Mouse (Mus musculus) megakaryocyte, adult 5-6 weeks (primary cell): ENCODE data around the gene Cerkl. TPM values are rescaled to one million over a fixed set of nuclear protein-coding genes. Genes with fewer than 3 reads are reported as not detected.

Experiments used
- ATAC-seq: 2 replicates; pipeline ENCODE4 v1.8.0; 2016; ENCODE audit warnings: mild to moderate bottlenecking, inconsistent platforms; ENCODE audit not compliant: poor library complexity, severe bottlenecking
- total RNA-seq, 2 experiments: library from RNA; stranded (forward) in 1 of 2; stranded (reverse) in 1 of 2; fragments of 153-499, 151-499 nt in 1 of 2; fragments of 221-1000, 200-1000 nt in 1 of 2; gene quantifications; 2 replicates each; pipeline versions ENCODE4 v1.2.3 to v1.2.4; 2015 to 2017

Gene Cerkl
- total RNA-seq, 2 experiments from 2014 or later: 3.9 to 6.1 TPM

DNA sequence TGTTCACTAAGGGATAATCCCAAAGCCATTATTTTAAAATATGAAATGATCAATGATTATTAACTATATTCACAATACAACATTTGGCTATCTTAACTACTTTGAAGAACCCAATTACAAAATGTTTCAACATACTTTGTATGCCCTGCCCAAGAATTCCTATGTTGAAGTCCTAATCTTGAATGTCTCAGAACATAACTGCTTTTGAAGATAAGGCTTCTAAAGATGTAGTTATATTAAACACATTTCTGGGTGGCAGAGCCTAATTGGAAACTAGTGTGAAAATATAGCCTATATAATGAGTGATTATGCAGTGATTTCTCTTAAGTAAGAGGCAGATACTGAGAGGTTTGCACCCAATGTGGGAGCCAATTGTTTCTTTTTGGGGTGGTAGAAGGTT, 121.9 kb downstream of the Cerkl start:
- no peak for ATAC-seq

DNA sequence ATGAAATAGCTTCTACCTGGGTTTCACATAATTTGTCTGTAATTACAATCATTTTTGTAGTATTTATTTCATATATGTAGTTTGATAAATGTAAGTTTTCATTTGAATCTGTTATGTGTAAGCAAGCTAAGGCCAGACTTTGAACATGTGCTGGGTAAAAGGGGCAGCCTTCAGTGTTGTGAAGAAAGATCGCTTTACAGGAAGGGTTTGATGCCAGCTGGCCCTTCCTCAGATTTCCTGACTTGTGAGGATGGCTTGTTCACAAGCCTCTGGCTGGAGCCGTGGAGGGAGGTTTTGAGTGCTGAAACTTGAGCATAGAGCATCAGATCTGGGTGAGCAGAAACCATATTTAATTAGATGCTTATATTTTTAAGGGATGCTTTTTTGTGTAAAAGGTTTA, 128.5 kb downstream of the Cerkl start:
- ATAC-seq: no peak

DNA sequence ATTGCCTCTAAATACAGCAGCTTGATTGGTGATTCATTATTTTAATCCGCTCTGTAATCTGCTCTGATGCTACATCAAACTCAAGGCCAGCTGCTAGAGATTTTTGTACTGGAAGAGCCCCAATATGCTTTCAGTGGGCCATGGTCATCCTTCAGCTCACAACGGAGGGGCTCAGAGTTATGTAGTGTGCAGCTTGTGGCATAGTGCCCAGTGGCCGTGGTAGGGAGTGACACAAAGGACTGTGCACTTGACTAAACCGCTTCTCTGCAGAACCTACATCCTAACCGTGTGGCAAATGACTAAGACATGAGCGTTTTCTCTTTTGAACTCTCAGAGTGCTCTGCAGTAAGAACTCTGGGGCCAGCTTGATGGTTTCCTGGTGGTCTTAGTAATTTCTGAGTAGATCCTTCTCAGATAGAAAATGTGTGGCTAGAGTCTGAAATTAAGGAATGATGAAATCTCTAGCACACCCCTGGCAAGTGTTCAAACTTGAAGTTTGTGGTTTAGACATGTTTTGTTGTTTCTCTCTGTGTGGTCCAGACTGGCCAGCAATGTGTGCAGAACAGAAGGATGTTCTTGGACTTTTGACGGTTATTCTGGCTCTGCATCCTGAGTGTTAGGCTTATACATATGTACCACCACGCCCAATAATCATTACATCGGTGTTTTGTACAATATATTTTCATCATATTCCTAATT, 140.3 kb downstream of the Cerkl start:
- ATAC-seq: no peak

DNA sequence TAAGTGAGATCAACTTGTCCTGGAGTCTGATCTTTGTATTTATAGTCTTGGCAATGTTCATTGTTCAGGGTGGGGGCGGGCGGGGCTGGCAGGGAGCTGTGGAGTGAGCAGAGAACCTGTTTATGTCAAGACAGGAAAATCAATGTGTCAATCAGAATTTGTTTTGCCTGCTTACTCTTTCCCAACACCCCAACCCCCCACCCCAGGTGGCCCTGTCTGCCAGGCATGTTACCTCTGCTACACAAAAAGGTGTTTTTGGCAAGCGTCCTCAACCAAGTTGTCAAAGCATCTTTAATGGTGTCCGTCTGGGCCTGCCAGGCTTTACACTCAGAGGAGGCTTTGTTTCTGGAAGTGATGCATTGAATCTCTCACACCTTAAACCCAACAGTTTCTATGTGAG, 141.5 kb downstream of the Cerkl start:
- no peak for ATAC-seq

DNA sequence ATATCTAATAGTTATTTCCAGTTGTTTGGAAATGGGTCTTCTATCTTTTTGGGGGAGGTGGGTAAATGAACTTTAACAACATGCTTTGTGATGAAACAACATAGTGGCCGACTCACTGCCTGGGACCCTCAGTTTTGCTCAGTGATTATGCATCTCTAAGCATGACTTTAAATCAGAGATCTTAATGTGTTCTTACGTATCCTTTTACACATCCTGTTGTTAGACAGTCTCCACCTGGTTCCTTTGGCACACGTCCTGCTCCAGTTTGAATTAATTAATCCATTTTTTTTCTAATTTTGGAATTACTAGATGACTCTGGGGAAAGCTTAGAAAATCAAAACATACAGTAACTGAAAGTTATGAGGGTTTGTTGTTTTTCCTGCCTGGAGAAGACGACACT, 144.1 kb downstream of the Cerkl start:
- no peak for ATAC-seq

DNA sequence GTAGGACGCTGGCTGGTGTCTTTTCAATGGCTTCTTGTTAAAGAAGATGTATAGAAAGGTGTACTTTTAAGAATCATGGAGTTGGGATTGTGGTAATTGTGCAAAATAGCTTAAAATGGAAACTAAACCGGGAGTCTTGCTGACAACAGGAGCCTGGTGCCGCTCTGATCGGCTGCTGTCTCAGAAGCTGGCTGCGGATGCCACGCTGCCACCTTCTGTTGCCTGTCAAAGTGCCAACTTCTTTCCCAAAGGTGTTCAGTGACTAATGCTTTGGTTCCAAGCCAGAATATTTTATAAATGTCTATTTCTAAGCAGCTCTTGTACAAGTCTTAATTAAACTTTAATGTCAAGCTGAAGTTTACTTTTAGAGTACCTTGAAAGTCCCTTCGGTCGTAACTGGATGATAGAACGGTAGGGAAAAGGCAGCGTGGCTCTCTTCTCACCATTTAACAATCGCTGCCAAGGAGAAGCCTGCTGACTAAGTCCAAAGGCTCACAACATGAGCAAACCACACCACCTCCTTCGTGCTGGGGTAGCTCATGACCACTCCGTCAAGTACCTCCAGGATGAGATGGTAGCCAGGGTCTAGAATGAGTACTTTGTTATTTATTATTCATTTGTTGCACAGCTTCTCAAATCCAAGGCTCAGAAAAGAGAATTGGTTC, 147.0 kb downstream of the Cerkl start:
- no peak for ATAC-seq

DNA sequence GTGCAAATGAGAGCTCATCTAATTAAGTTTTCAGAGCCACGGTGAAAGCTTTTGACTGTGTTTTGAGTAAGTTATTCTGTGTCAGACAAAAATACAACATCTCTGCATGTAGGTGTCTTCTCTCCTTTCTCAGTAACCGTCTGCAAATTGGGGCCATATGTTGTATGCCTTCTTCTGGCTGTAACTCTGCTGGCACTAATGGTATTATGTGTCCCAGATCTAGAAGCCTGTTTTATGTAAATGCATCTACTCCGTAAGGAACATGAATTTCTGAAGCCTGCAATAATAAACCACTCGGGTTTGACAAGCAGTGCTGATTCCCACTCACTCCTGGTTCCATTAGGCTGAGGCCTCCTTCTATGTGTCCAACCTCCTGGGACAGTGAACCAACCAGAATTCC, 149.0 kb downstream of the Cerkl start:
- no peak for ATAC-seq

DNA sequence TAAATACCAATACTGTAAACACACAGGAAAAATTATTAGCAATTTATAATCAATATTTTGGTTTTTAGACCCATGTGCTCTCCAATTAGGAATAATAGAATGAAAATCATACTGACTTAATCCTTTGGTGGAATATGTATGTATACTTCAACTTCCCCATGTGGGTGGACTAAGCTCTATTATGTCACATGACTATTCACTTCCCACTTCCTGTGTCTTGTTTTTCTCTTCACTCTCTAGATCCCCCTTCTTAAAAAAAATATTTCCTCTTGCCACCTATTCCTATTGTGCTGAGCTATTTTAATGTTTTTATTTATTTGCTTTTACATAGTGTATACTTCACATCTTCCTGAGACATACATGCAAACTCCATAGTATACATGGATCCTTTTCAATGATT, 154.2 kb downstream of the Cerkl start:
- ATAC-seq: no peak

DNA sequence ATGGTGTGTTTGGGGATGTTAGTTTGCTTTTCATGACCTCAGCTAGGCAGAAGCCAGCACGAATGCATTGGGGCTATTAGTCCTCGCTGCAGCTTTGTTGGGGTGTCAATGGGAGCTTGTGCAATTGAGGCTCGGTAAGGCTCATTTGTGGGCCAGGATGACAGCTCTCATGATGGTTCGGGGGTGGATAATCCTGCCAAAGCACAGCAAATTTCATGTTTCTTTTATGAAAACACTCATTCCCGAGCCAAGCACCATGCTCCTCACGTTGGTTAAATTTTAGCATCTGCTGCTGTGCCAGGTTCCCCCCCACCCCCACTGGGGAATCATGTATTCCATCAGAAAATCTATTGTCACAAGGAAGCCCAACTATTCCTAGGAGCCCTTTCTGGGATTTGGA, 164.2 kb downstream of the Cerkl start:
- no peak for ATAC-seq

DNA sequence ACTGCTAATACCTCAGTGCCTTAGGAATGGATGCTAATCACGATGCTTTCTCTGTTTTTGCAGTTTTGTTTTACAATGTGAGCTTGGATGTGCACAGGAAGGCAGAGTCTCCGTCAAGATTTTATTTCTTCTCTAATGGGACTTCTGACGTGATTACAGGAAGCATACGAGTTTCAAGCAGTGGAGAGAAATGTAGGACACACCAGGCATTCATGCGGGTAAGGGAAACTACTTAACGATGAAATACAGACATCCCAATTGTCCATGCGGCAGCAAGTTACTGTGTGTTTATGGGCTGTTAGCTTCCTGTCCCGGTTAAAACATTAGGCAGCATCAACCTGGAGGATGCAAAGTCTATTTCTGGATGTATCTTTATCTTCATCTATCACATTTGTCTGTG, 164.7 kb downstream of the Cerkl start:
- no peak for ATAC-seq

DNA sequence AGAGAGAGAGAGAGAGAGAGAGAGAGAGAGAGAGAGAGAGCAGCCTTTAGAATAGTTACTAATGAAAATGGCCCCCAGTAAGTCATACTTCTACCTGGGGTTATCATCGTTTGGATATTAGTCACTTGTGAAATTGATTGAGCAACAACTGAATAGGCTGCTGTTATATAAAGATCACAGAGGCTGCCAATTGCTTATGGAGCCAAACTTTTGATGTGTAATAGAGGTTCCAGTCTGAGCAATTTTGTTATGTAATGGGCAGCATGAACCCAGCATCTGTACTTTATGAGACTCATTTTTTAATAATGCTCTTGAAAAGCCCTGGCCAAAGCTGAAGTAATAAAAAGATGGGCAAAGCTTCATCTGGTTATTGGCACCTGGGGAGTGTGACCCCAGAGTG, 166.4 kb downstream of the Cerkl start:
- ATAC-seq: no peak

DNA sequence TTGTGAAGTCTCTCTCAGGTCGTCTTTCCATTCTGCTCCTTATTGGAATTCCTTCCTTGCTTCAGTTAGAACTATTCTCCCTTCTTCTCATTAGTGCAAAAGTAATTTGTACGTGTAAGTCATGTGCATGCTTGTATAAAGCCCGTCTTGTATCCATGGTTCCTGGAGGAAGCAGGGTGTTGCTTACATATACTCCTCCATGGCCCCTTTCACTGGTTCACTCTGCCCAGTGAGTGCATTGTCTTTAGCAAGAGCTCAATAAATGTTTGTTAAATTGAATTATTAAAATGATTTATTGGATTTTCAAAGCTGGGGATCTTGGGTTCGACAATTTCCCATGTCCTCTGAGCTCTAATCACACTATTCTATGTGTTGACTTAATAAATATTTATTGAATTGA, 172.4 kb downstream of the Cerkl start:
- no peak for ATAC-seq

Other genes starting within 250 kb of the Cerkl start
- gene Itga4, start 201.4 kb downstream of the Cerkl start, total RNA-seq (2015): 208 and 212 TPM in 2 replicates
- gene Itga4, start 201.4 kb downstream of the Cerkl start, total RNA-seq (2017): 170 and 201 TPM in 2 replicates
- not detected in 2 replicates for gene Neurod1, start within 50 bp of the Cerkl start, total RNA-seq (2015)
- gene Neurod1, start within 50 bp of the Cerkl start, total RNA-seq (2017): not detected in 2 replicates
- 26.9 and 38.7 TPM in 2 replicates for gene Itprid2, start 178.6 kb upstream of the Cerkl start, total RNA-seq (2015)
- gene Itprid2, start 178.6 kb upstream of the Cerkl start, total RNA-seq (2017): 16.7 and 25.4 TPM in 2 replicates